Mouse (Mus musculus) midbrain, embryonic 16.5 days (tissue): Measurements from ENCODE around the gene S1pr3. TPM values are rescaled to one million over a fixed set of nuclear protein-coding genes. Genes with fewer than 3 reads are reported as not detected.

ENCODE experiments used
- ATAC-seq: fragments of 200-750 bp; cut with Nextera tagmentation; 2 replicates; pipeline ENCODE4 v1.8.0; 2017; ENCODE audit warnings: moderate TSS enrichment
- H3K27ac ChIP-seq: fragments of 300-500 bp; sonication (generic); 2 replicates; pipeline ENCODE4 v1.5.1; 2014; ENCODE audit warnings: mild to moderate bottlenecking, low read length, mixed read lengths
- H3K27me3 ChIP-seq: fragments of 300-500 bp; sonication (generic); 2 replicates; pipeline ENCODE4 v1.6.1; 2014; ENCODE audit warnings: low read depth, low read length, mixed read lengths; ENCODE audit not compliant: control insufficient read depth, insufficient read depth
- H3K36me3 ChIP-seq: fragments of 300-500 bp; sonication (generic); 2 replicates; pipeline ENCODE4 v1.6.1; 2014; ENCODE audit warnings: mild to moderate bottlenecking, low read length, moderate library complexity, mixed read lengths; ENCODE audit not compliant: control insufficient read depth, insufficient read depth
- H3K4me1 ChIP-seq: fragments of 300-500 bp; sonication (generic); 2 replicates; pipeline ENCODE4 v1.6.1; 2014; ENCODE audit warnings: mild to moderate bottlenecking, low read length, mixed read lengths; ENCODE audit not compliant: control insufficient read depth, insufficient read depth
- H3K4me2 ChIP-seq: fragments of 300-500 bp; sonication (generic); 2 replicates; pipeline ENCODE4 v1.6.1; 2014; ENCODE audit warnings: mild to moderate bottlenecking, low read length, mixed read lengths
- H3K4me3 ChIP-seq: fragments of 300-500 bp; sonication (generic); 2 replicates; pipeline ENCODE4 v1.5.1; 2014; ENCODE audit warnings: low read depth, mild to moderate bottlenecking, low read length, moderate library complexity, mixed read lengths
- H3K9ac ChIP-seq: fragments of 300-500 bp; sonication (generic); 2 replicates; pipeline ENCODE4 v1.6.1; 2014; ENCODE audit warnings: low read depth, low read length, mixed read lengths
- H3K9me3 ChIP-seq: fragments of 300-500 bp; sonication (generic); replicated peaks from 2 replicates; pipeline ENCODE4 v1.6.1; 2014; ENCODE audit warnings: mild to moderate bottlenecking, low read length, mixed read lengths; ENCODE audit not compliant: control insufficient read depth, poor library complexity, severe bottlenecking
- WGBS: fragments of 180-500 bp; shearing (Covaris S2); extraction: QIAGEN DNeasy Blood & Tissue Kit; methylation state at CpG from one replicate; pipeline ENCODE4 v1.1.7; 2014; 5-methylcytosine and 5-hydroxymethylcytosine counted together
- polyA plus RNA-seq: library from polyadenylated mRNA; unstranded; fragments of >200 nt; fragmentation: Nextera tagmentation; extraction: Ambion mirVana; gene quantifications from 2 replicates; pipeline ENCODE4 v1.2.1, GENCODE M21; 2015

S1pr3 gene
- polyA plus RNA-seq, 1 experiment from 2014 or later = 11.9 TPM

DNA sequence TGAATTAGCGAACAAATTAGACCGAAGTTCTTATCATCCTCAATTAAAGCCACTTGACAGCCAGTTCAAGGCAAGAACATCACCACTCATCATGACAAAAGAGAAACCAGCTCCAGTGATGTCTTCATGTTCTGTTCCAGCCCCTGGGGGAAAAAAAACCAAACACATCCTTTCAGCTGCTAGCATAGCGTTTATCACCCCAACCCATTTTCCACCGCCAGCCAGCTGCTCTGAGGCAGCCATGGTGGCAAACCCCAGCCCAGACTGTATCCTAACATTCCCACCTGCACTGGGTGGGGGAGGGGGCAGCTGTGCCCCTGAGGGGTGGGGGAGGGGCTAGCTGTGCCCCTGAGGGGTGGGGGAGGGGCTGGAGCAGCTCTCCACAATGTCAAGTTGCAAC, 30.3 kb upstream of the S1pr3 start:
- Histone ChIP-seq H3K27me3 (no peaks in the 10 kb centered on the region), H3K4me3 (no peak overlapping the region), H3K9me3 (no peaks in the 10 kb centered on the region; the same call in 1 of the 2 replicates), H3K9ac (no peak overlapping the region), H3K36me3 (no peaks in the 10 kb centered on the region), H3K27ac (no peak overlapping the region), H3K4me2 (no peak overlapping the region), H3K4me1 (no peaks in the 10 kb centered on the region; the same call in 1 of the 2 replicates)
- no peak for ATAC-seq
- WGBS = 31% methylated on average over 4 of the region's 4 CpGs

DNA sequence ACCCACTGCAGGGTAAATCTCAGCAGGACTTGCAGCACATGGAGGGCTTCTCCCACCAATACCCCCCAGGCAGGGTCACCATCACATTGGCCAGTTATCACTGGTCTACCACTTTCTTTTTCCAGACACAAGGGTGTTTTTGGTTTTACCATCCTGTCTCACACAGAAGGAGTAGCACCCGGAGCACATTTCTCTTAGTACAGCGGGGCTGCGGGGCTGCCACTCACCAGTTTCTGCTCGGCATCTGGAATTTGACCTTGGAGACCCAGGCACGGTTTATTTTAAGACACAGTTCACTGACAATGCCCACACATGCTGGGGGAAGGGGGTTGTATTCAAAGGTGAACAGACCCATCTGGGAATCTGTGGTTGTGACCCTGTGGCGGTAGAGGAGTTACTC, 28.8 kb upstream of the S1pr3 start:
- H3K9ac ChIP-seq = no peak overlapping the region
- H3K4me1 ChIP-seq = no peaks in the 10 kb centered on the region; the same call in 1 of the 2 replicates
- H3K9me3 ChIP-seq = no peaks in the 10 kb centered on the region; the same call in 1 of the 2 replicates
- H3K27ac ChIP-seq = no peak overlapping the region
- 29% methylated on average over 6 of the region's 6 CpGs for WGBS
- no peak overlapping the region for H3K4me2 ChIP-seq
- no peaks in the 10 kb centered on the region for H3K36me3 ChIP-seq
- no peak overlapping the region for H3K4me3 ChIP-seq
- no peaks in the 10 kb centered on the region for H3K27me3 ChIP-seq
- no peak for ATAC-seq

DNA sequence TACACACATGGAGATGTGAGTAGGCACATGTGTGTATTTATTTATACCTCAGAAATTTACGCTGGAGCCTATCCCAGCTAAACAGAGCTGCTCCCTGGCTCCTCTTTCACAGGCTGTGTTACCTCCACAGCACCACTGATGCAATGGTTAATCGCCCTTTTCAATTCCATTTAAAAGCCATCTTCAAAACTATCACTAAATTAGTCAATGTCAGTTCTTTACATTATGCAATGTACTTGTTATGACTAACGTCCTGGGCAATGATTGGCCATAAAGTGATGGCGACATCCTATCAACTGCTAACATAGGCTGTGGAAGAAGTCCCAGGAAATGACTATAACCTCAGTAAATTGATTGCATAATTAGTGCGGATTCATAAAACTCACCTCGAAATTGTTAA, 26.9 kb upstream of the S1pr3 start:
- Histone ChIP-seq H3K4me3 (no peak overlapping the region), H3K9me3 (no peaks in the 10 kb centered on the region; the same call in 1 of the 2 replicates), H3K4me1 (no peaks in the 10 kb centered on the region; the same call in 1 of the 2 replicates), H3K36me3 (no peaks in the 10 kb centered on the region), H3K4me2 (no peak overlapping the region), H3K9ac (no peak overlapping the region), H3K27ac (no peak overlapping the region), H3K27me3 (no peaks in the 10 kb centered on the region)
- no peak for ATAC-seq
- WGBS = 94% methylated on average over 6 of the region's 6 CpGs

DNA sequence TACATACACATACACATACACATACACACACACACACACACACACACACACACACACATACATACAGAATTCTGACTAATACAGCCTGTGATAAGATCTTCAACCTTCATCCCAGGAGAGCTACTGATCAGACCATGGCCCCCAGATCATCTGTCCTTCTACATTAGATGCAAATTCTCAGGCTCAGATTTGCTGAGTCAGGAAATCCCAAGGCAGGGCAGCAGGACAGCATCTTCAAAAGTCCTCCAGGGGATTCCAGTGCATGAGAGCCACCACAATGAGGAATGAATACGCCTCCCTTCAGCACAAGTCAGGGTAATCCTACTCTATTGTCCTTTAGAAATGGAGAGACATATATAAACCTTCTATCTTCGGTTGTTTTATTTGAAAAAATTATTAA, 23.5 kb upstream of the S1pr3 start:
- ATAC-seq = no peak
- 57% methylated on average over 2 of the region's 2 CpGs for WGBS
- Histone ChIP-seq H3K36me3 (no peaks in the 10 kb centered on the region), H3K4me1 (no peaks in the 10 kb centered on the region), H3K9me3 (no peaks in the 10 kb centered on the region), H3K4me3 (no peak overlapping the region), H3K4me2 (no peak overlapping the region), H3K27me3 (no peaks in the 10 kb centered on the region), H3K9ac (no peak overlapping the region), H3K27ac (no peak overlapping the region)

DNA sequence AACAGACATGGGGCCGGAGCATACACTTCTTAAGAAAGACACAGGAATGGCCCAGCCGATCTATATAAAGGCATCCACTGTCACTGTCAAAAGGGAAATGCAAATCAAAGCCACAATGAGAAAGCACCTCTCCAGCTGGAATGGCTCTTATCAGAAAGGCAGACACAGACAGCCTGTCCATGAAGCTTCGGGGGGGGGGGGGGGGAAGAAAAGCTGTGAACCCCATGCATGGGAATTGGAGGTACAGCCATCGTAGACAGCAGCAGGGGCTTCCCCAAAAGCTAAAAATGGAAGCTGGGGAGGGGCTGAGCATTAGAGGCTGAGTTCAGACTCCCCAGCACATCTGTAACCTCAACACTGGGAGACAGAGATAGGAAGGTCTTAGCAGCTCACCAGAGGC, 20.5 kb upstream of the S1pr3 start:
- no peak for ATAC-seq
- no peak overlapping the region for H3K4me2 ChIP-seq
- H3K27ac ChIP-seq = no peak overlapping the region
- no peaks in the 10 kb centered on the region for H3K9me3 ChIP-seq
- H3K36me3 ChIP-seq = no peaks in the 10 kb centered on the region
- H3K9ac ChIP-seq = no peak overlapping the region
- no peaks in the 10 kb centered on the region for H3K27me3 ChIP-seq
- H3K4me3 ChIP-seq = no peak overlapping the region
- WGBS = 57% methylated on average over 4 of the region's 4 CpGs
- no peaks in the 10 kb centered on the region for H3K4me1 ChIP-seq

DNA sequence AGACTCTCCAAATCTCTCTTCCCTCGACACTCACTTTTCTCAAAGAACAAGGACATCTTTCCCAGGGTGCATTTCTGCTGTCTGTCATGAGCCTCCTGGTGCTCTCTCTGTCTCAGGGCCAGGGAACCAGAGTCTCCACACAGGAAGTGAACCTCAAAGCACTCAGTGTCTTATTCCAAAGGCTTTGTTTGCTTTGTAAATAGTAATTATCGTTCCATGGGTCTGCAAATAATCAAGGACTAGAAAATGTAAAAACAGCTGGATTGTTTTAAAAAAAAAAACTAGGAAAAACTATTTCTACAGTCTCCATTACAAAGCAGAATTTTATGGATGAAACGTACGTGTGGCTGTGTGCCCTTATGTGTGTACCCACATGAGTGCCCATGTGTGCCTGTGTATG, 18.0 kb upstream of the S1pr3 start:
- no peaks in the 10 kb centered on the region for H3K9me3 ChIP-seq
- H3K36me3 ChIP-seq = no peaks in the 10 kb centered on the region
- H3K27me3 ChIP-seq = no peaks in the 10 kb centered on the region
- no peak for ATAC-seq
- H3K4me2 ChIP-seq = no peak overlapping the region
- no peak overlapping the region for H3K9ac ChIP-seq
- no peaks in the 10 kb centered on the region for H3K4me1 ChIP-seq
- H3K27ac ChIP-seq = no peak overlapping the region
- no peak overlapping the region for H3K4me3 ChIP-seq
- 83% methylated on average over 4 of the region's 4 CpGs for WGBS

DNA sequence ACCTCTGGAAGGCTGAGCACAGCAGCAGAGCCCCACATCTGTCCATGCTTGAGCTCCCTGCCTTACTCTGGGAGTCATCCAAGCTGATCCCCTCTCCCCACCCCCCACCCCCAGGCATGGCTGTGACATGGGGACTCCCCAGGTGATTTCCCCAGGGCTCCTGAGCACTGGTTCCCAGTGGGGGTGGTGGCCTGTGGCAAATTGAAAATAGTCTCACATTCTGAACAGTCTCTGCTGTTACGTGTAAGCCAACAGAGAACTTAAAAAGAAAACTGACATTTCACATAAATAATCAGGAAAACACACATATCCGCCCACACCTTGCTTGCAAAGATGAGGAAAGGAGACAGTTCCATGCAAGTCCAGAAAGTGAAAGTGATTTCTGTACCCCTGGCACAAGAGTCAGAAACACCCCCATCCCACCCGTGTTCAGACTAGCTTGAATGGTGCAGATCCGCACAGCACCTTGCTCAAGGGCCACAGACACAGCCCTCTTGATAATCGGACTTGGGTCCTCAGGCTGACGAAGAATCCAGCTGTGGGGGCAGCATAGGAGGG, 17.0 kb upstream of the S1pr3 start:
- 93% methylated on average over 6 of the region's 6 CpGs for WGBS
- Histone ChIP-seq H3K36me3 (no peaks in the 10 kb centered on the region), H3K9ac (no peak overlapping the region), H3K4me3 (no peak overlapping the region), H3K4me1 (no peaks in the 10 kb centered on the region), H3K4me2 (no peak overlapping the region), H3K9me3 (no peaks in the 10 kb centered on the region), H3K27me3 (no peaks in the 10 kb centered on the region), H3K27ac (no peak overlapping the region)
- ATAC-seq = no peak

DNA sequence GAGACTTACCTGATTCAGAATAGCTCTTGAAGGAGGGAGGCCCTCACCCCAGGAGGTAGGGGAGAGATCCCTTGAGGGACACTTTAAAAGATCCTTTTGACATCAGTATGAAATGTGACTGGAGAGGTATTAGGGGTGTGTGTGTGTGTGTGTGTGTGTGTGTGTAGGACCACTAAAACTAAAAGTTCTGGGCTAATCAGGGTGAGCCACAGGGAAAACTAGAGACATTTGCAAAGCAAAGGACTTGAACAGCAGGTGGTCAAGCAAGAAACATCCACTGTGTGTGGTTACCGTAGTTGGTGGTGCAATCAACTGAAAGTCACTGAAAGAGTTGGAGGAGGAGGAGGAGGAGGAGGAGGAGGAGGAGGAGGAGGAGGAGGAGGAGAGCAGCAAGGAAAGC, 16.2 kb upstream of the S1pr3 start:
- 100% methylated on average over 1 of the region's 1 CpGs for WGBS
- ATAC-seq = no peak
- Histone ChIP-seq H3K4me1 (no peaks in the 10 kb centered on the region), H3K4me2 (no peak overlapping the region), H3K27ac (no peak overlapping the region), H3K4me3 (no peak overlapping the region), H3K9ac (no peak overlapping the region), H3K9me3 (no peaks in the 10 kb centered on the region), H3K36me3 (no peaks in the 10 kb centered on the region), H3K27me3 (no peaks in the 10 kb centered on the region)

DNA sequence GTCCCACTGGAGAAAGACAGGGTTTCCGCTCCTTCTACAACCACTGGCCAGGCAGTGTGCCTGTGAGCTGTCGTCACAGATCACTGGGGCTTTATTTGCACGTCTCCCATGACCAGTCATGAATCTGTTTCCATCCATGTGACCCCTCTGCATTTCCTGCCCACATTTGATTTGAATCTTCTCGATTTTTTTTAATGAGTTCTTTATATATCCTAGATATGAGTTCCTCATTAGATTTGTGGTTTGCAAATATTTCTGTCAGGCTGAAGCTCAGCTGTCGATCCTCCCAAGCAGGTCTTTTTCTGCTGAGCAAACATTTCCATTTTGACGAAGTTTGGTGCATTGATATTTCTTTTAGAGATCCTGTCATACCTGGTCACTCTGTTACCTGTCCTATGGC, 10.6 kb upstream of the S1pr3 start:
- no peaks in the 10 kb centered on the region for H3K36me3 ChIP-seq
- no peak overlapping the region for H3K4me3 ChIP-seq
- no peak overlapping the region for H3K27ac ChIP-seq
- no peak for ATAC-seq
- peaks cover 3% of the 10 kb centered on the region; the same call in 1 of the 2 replicates for H3K4me1 ChIP-seq
- H3K4me2 ChIP-seq = no peak overlapping the region
- H3K9ac ChIP-seq = no peak overlapping the region
- WGBS = 86% methylated on average over 6 of the region's 6 CpGs
- no peaks in the 10 kb centered on the region for H3K9me3 ChIP-seq
- H3K27me3 ChIP-seq = no peaks in the 10 kb centered on the region
